Mouse (Mus musculus) ES-E14 (cell line): Measurements from ENCODE around the gene Smim14. TPM values are rescaled to one million over a fixed set of nuclear protein-coding genes. Genes with fewer than 3 reads are reported as not detected.

ENCODE experiments used
- DNase-seq: peaks from one replicate; pipeline ENCODE4 v3.0.0-alpha.2; 2013; ENCODE audit warnings: low read depth, low spot score
- H3K27ac ChIP-seq: 2 replicates; pipeline ENCODE4 v1.5.1; 2012; ENCODE audit warnings: low read depth, mild to moderate bottlenecking, low read length, moderate library complexity, mixed read lengths; ENCODE audit not compliant: poor library complexity, insufficient read depth, severe bottlenecking
- H3K36me3 ChIP-seq: 2 replicates; pipeline ENCODE4 v1.6.1; 2012; ENCODE audit warnings: mild to moderate bottlenecking, low read length, moderate library complexity, mixed read lengths; ENCODE audit not compliant: control insufficient read depth, poor library complexity, insufficient read depth, severe bottlenecking
- H3K4me1 ChIP-seq, 2 experiments: fragments of 150-350 bp in 1 of 2; sonication (generic) in 1 of 2; 2 replicates each; pipeline ENCODE4 v1.6.1; 2012; ENCODE audit warnings: low read length in 2 of 2, mild to moderate bottlenecking in 1 of 2, mixed read lengths in 1 of 2; ENCODE audit not compliant: control insufficient read depth in 2 of 2, insufficient read depth in 2 of 2, poor library complexity in 1 of 2
- H3K4me3 ChIP-seq, 2 experiments: fragments of 150-350 bp in 1 of 2; sonication (generic) in 1 of 2; 2 replicates each; pipeline ENCODE4 v1.5.1; 2012; ENCODE audit warnings: low read length in 2 of 2, low read depth in 1 of 2, mild to moderate bottlenecking in 1 of 2, mixed read lengths in 1 of 2; ENCODE audit not compliant: insufficient read depth in 1 of 2, poor library complexity in 1 of 2, severe bottlenecking in 1 of 2
- H3K9ac ChIP-seq: 2 replicates; pipeline ENCODE4 v1.6.1; 2012; ENCODE audit warnings: low read depth, mild to moderate bottlenecking, low read length, mixed read lengths; ENCODE audit not compliant: poor library complexity, insufficient read depth, severe bottlenecking
- H3K9me3 ChIP-seq: fragments of 150-350 bp; sonication (generic); 2 replicates; pipeline ENCODE4 v1.6.1; 2012; ENCODE audit warnings: low read depth, mild to moderate bottlenecking, low read length; ENCODE audit not compliant: control insufficient read depth, insufficient read depth
- CHD2 ChIP-seq: IDR thresholded peaks from 2 replicates; pipeline ENCODE4 v1.6.1; 2014; ENCODE audit warnings: mild to moderate bottlenecking, low read depth, low read length, inconsistent platforms
- HCFC1 ChIP-seq: IDR thresholded peaks from 2 replicates; pipeline ENCODE4 v1.6.1; 2012; ENCODE audit warnings: low read length, inconsistent platforms, borderline replicate concordance; ENCODE audit not compliant: insufficient read depth
- MAFK ChIP-seq: IDR thresholded peaks from 2 replicates; pipeline ENCODE4 v1.6.1; 2014; ENCODE audit warnings: mild to moderate bottlenecking, low read depth, low read length, inconsistent platforms; ENCODE audit not compliant: insufficient read depth
- ZC3H11A ChIP-seq: IDR thresholded peaks from 2 replicates; pipeline ENCODE4 v1.6.1; 2012; ENCODE audit warnings: low read depth, mild to moderate bottlenecking, inconsistent platforms, low read length, borderline replicate concordance
- ZNF384 ChIP-seq: IDR thresholded peaks from 2 replicates; pipeline ENCODE4 v1.6.1; 2012; ENCODE audit warnings: low read depth, low read length, inconsistent platforms
- in situ Hi-C, 2 experiments: fragments of 600-800 bp; cut with MboI; formaldehyde crosslinking; loops; one replicate each; pipeline ENCODE4 v1.15.1; 2025; ENCODE audit warnings: low sequenced_read_pairs in 2 of 2, inconsistent platforms in 1 of 2; ENCODE audit not compliant: unreplicated experiment in 2 of 2
- total RNA-seq: library from RNA; depleted of rRNA; stranded (reverse); fragments of 300-350 nt; gene quantifications from 2 replicates; pipeline ENCODE4 v1.2.3, GENCODE M21; 2012

Smim14 gene
- total RNA-seq, 1 experiment = 23.5 TPM

- TF ChIP-seq HCFC1 (no peak), MAFK (0 out of 2 replicates have a peak, but pooled peaks have one; percentile 26), CHD2 (no peak), ZC3H11A (no peak), ZNF384 (no peak)
- DNase-seq = no peak
- in situ Hi-C loops = no loop called here
- Histone ChIP-seq H3K9ac (no peak overlapping the region), H3K4me3 (no peak overlapping the region), H3K27ac (no peak overlapping the region), H3K4me1 (no peaks in the 10 kb centered on the region; a peak in 1 of 4 replicates), H3K36me3 (no peaks in the 10 kb centered on the region; the same call in 1 of the 2 replicates), H3K9me3 (no peaks in the 10 kb centered on the region)
These were observed 37.9 kb upstream of the Smim14 start for GRCm38 (mm10) chr5:65574876-65575275.

- H3K4me1 ChIP-seq = peaks cover 4 to 7% of the 10 kb centered on the region in 2 experiments; a peak in 2 of 4 replicates
- in situ Hi-C loops = no loop called here
- DNase-seq = no peak
- H3K9me3 ChIP-seq = no peaks in the 10 kb centered on the region
- peaks cover 3% of the 10 kb centered on the region for H3K36me3 ChIP-seq
- H3K4me3 ChIP-seq = no peak overlapping the region
- TF ChIP-seq HCFC1 (no peak), CHD2 (no peak), MAFK (no peak), ZNF384 (no peak)
- no peak overlapping the region for H3K9ac ChIP-seq
- H3K27ac ChIP-seq = no peak overlapping the region
These were observed 28.5 kb upstream of the Smim14 start for GRCm38 (mm10) chr5:65565486-65565885.

GRCm38 (mm10) chr5:65561125-65561893 is 24.3 kb upstream of the Smim14 start:
- peak overlapping the region; percentile 17; the same call in 1 of the 2 replicates for H3K27ac ChIP-seq
- no peaks in the 10 kb centered on the region for H3K9me3 ChIP-seq
- DNase-seq = peak; percentile 71
- no peaks in the 10 kb centered on the region; the same call in 1 of the 2 replicates for H3K36me3 ChIP-seq
- H3K9ac ChIP-seq = no peak overlapping the region
- H3K4me1 ChIP-seq = peaks cover 4 to 8% of the 10 kb centered on the region in 2 experiments; a peak in 3 of 4 replicates
- no peak for TF ChIP-seq ZC3H11A
- no peak for TF ChIP-seq MAFK
- no peak for TF ChIP-seq ZNF384
- TF ChIP-seq CHD2 = no peak
- TF ChIP-seq HCFC1 = no peak
- in situ Hi-C loops = no loop called here
- peak overlapping the region; percentile 3 to 4; a peak in 2 of 4 replicates for H3K4me3 ChIP-seq

GRCm38 (mm10) chr5:65557109-65557508 is 20.1 kb upstream of the Smim14 start:
- no peak overlapping the region for H3K27ac ChIP-seq
- H3K9ac ChIP-seq = no peak overlapping the region
- no peaks in the 10 kb centered on the region for H3K9me3 ChIP-seq
- in situ Hi-C loops = no loop called here
- no peak for DNase-seq
- no peak overlapping the region for H3K4me3 ChIP-seq
- no peaks in the 10 kb centered on the region; the same call in 1 of the 2 replicates for H3K36me3 ChIP-seq
- no peak for TF ChIP-seq MAFK
- no peak for TF ChIP-seq HCFC1
- TF ChIP-seq ZC3H11A = no peak
- no peak for TF ChIP-seq ZNF384
- TF ChIP-seq CHD2 = no peak
- peaks cover 4 to 8% of the 10 kb centered on the region in 2 experiments; a peak in 3 of 4 replicates for H3K4me1 ChIP-seq
